Mouse (Mus musculus) spleen, adult 2 months (tissue): ENCODE data around the gene Hoxc10. TPM values are rescaled to one million over a fixed set of nuclear protein-coding genes. Genes with fewer than 3 reads are reported as not detected.

Source experiments
- DNase-seq, 2 experiments: peaks; one replicate each; pipeline versions ENCODE4 v3.0.0 to v3.0.0-alpha.2; 2012 to 2021; ENCODE audit warnings: low spot score in 2 of 2, low read depth in 1 of 2
- H3K27ac ChIP-seq: fragments of 200-500 bp; 2 replicates; pipeline ENCODE4 v1.5.1; 2012; ENCODE audit warnings: low read length, inconsistent platforms; ENCODE audit not compliant: insufficient read depth
- H3K27me3 ChIP-seq: fragments of 200-500 bp; 2 replicates; pipeline ENCODE4 v1.6.1; 2012; ENCODE audit warnings: mild to moderate bottlenecking, moderate library complexity, low read length, inconsistent platforms; ENCODE audit not compliant: control insufficient read depth, insufficient read depth
- H3K36me3 ChIP-seq: fragments of 200-500 bp; 2 replicates; pipeline ENCODE4 v1.6.1; 2012; ENCODE audit warnings: mild to moderate bottlenecking, low read length, inconsistent platforms; ENCODE audit not compliant: control insufficient read depth, insufficient read depth
- H3K4me1 ChIP-seq: fragments of 200-500 bp; 2 replicates; pipeline ENCODE4 v1.6.1; 2011; ENCODE audit warnings: inconsistent platforms; ENCODE audit not compliant: control insufficient read depth, insufficient read depth, insufficient read length
- H3K4me3 ChIP-seq: fragments of 200-500 bp; 2 replicates; pipeline ENCODE4 v1.5.1; 2011; ENCODE audit warnings: mild to moderate bottlenecking, inconsistent platforms; ENCODE audit not compliant: insufficient read depth, insufficient read length; ENCODE audit errors: extremely low read depth
- CTCF ChIP-seq: fragments of 200-500 bp; IDR thresholded peaks from 2 replicates; pipeline ENCODE4 v1.5.1; 2011; ENCODE audit warnings: mild to moderate bottlenecking, inconsistent platforms; ENCODE audit not compliant: insufficient read depth, insufficient read length, insufficient replicate concordance; ENCODE audit errors: extremely low read depth
- POLR2A ChIP-seq: fragments of 200-500 bp; IDR thresholded peaks from 2 replicates; pipeline ENCODE4 v1.6.1; 2011; ENCODE audit warnings: low read depth, low read length, inconsistent platforms
- WGBS: fragments of 180-500 bp; shearing (Covaris S2); methylation state at CpG from one replicate; pipeline ENCODE4 v1.1.7; 2018; 5-methylcytosine and 5-hydroxymethylcytosine counted together
- polyA plus RNA-seq: library from polyadenylated mRNA; depleted of rRNA; stranded (reverse); fragments of >200 nt; gene quantifications from 2 replicates; pipeline ENCODE4 v1.2.3, GENCODE M21; 2012; rRNA removed

The Hoxc10 gene
- not detected in 2 replicates for polyA plus RNA-seq

DNA sequence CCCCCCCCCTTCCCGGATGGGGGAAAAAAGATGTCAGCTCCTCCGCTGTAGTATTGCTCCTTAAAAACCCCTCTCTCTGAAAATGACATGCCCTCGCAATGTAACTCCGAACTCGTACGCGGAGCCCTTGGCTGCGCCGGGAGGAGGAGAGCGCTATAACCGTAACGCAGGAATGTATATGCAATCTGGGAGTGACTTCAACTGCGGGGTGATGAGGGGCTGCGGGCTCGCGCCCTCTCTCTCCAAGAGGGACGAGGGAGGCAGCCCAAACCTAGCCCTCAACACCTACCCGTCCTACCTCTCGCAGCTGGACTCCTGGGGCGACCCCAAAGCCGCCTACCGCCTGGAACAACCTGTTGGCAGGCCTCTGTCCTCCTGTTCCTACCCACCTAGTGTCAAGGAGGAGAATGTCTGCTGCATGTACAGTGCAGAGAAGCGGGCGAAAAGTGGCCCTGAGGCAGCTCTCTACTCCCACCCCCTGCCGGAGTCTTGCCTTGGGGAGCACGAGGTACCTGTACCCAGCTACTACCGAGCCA is at the start of gene Hoxc10:
TSS of gene Hoxc10 (plus strand) at position 21 of the 536 bp plus-strand sequence.
- 7% methylated on average over 27 of the region's 27 CpGs for WGBS
- TF ChIP-seq POLR2A (no peak), CTCF (no peak)
- Histone ChIP-seq H3K4me1 (peaks cover 2% of the 10 kb centered on the region; the same call in 1 of the 2 replicates), H3K4me3 (no peak within 1 kb of the TSS), H3K36me3 (no peaks in the 10 kb centered on the region), H3K27ac (no peak within 1 kb of the TSS), H3K27me3 (peaks cover 42% of the 10 kb centered on the region)
- no peak for DNase-seq

DNA sequence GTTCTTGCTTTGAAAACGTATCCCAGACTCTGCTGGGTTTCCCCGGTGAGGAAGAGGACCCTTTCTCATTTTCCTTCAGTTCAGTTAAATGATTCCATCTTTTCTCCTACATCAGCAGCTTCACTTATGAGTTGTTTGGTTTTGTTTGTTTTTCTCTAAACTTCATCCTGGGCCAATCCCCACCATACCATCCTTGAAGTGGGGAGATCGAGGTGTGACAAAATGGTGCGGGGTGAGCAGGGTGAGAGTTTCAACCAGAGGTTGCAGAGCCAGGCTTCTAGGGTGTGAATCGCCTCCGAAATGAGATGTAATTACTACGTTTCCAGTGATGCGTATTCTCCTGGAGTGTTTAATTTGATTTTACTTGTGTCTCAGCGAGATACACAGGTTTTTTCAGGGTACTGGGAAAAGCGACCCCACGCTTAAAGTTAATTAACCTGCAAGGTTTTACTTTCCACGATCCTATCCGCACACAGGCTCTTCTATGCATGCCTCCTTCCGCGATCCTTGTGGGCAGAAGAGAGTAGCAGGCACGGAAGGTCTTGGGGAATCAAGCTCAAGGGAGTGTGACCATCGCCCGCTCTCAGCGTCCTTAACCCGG is 48.5 kb upstream of the Hoxc10 start:
- Histone ChIP-seq H3K36me3 (no peaks in the 10 kb centered on the region), H3K4me1 (no peaks in the 10 kb centered on the region), H3K27ac (no peak overlapping the region), H3K27me3 (peaks cover 25% of the 10 kb centered on the region), H3K4me3 (no peak overlapping the region)
- no peak for DNase-seq
- WGBS, result 8% methylated on average over 20 of the region's 20 CpGs
- TF ChIP-seq POLR2A, result no peak
- no peak for TF ChIP-seq CTCF

DNA sequence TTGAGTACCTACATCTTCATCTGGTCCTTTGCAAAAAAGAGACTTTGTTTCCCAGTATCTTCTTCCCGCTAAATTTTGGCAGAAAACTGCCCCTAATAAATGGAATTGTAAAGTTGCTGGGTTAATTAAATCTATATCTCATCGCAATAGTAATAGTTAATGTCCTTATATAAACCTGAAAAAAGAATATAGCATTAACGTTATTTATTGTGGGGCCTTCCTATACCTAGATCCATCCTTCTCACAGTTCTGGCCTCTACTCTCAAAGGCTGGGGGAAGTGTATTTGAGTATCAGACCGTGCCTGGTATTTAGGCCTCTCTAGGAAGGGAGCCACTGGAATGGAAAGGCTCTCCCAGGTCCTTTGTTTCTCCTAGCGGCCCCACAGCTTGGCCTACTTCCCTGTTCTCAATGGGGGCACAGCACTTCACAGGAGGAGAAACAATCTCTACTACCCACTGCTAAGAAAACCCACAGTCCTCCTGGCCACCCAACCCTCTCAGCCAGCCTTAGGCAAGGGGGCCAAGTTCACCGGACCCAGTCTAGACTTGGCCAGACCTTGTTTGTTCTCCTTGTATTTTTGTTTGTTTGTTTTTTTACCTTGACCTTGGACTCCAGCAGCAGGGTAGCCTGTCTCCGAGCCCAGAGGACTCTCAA is 47.9 kb upstream of the Hoxc10 start:
- H3K27me3 ChIP-seq, result peaks cover 22% of the 10 kb centered on the region
- H3K27ac ChIP-seq, result no peak overlapping the region
- H3K4me1 ChIP-seq, result no peaks in the 10 kb centered on the region
- TF ChIP-seq CTCF (no peak), POLR2A (no peak)
- 9% methylated on average over 7 of the region's 7 CpGs for WGBS
- H3K4me3 ChIP-seq, result no peak overlapping the region
- H3K36me3 ChIP-seq, result no peaks in the 10 kb centered on the region
- DNase-seq, result no peak

DNA sequence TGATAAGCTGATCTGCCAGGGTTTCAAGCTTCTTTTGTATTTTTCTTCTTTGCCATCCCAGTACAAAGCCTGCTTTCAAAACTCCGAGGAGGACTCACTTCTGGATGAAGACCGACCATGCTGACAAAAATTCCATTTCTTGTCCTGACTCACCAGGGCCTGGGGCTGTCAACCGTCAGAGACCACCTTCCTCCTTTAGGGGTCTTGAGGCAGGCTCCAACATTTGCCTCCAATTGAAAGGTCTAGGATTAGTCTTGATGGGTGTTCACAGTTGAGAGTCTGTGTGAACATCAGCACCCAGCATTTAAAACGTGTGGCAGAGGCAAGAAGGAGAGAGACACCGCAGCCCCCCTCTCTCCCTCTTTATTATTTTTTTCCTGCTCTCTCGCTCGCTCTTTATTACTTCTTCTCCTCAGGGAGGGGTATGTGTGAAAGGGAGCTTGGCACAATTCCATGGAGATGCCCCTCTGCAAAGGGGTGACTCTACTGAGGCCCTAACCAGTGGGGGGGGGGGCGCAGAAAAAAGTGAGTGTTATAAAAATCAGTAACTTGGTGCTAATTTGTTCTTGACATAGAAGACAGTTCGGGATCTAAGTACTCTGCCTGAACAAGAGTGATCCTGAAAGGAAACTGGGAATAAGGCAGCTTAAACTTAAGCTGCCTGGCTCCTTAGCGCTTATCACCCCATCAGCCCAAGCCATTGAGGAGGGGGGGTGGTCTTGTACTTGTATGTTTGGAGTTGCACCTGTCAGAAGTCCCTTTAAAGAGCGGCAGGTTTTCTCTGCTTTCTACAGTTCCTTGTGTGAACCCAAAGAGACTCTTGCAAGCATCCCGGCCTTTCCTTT is 47.0 kb upstream of the Hoxc10 start:
- WGBS, result 9% methylated on average over 12 of the region's 12 CpGs
- H3K4me1 ChIP-seq, result no peaks in the 10 kb centered on the region

DNA sequence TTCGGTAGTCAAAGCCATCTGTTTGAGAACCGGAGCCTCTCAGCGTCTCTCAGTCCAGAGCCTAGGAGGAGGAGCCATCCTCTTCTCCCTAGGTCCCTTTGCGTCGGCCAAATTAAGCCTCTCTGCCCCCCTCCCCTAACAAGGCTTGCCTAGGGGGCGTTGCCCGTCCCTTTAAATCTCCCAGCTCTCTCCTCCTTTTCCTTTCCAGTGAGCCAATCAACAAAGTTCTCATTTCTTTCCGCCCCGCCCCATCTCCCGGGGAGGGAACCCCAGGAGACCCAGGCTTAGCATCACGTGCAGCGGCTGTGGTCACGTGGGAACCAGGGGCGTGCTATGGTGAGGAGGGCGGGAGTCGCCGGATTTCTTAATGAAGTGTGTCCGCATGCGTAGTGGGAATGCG is 46.0 kb upstream of the Hoxc10 start:
- Histone ChIP-seq H3K4me3 (no peak overlapping the region), H3K4me1 (no peaks in the 10 kb centered on the region), H3K27ac (no peak overlapping the region), H3K36me3 (no peaks in the 10 kb centered on the region), H3K27me3 (peaks cover 25% of the 10 kb centered on the region)
- 6% methylated on average over 20 of the region's 20 CpGs for WGBS
- no peak for DNase-seq
- TF ChIP-seq CTCF (no peak), POLR2A (no peak)

More for the DNA sequence above, 47.0 kb upstream of the Hoxc10 start:
- H3K27ac ChIP-seq, result no peak overlapping the region
- no peaks in the 10 kb centered on the region for H3K36me3 ChIP-seq
- H3K27me3 ChIP-seq, result peaks cover 22% of the 10 kb centered on the region
- no peak for TF ChIP-seq CTCF
- no peak for TF ChIP-seq POLR2A
- no peak for DNase-seq
- H3K4me3 ChIP-seq, result no peak overlapping the region

DNA sequence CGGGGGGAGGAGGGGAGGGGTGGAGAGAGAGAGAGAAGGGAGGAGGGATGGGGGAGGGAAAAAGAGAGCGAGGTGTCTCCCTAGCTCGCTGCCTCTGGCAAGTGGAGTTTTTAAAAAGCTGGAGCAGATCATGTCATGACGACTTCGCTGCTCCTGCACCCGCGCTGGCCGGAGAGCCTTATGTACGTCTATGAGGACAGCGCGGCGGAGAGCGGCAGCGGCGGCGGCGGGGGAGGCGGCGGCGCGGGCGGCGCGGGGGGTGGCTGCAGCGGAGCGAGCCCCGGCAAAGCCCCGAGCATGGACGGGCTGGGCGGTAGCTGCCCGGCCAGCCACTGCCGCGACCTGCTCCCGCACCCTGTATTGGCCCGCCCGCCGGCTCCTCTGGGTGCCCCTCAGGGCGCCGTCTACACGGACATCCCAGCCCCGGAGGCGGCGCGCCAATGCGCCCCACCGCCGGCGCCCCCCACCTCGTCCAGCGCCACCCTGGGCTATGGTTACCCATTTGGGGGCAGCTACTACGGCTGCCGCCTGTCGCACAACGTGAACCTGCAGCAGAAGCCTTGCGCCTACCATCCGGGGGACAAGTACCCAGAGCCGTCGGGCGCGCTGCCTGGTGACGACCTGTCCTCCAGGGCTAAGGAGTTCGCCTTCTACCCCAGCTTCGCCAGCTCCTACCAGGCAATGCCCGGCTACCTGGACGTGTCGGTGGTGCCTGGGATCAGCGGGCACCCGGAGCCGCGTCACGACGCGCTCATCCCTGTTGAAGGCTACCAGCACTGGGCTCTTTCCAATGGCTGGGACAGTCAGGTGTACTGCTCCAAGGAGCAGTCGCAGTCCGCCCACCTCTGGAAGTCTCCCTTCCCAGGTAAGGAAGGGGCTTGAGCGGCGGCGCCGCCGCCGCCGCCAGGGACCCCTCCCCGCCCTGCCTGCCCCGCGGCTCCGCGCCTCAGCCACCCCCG is 45.3 kb upstream of the Hoxc10 start, which contains the start of gene Hoxc13:
TSS of gene Hoxc13 (plus strand) at position 51 of the 959 bp plus-strand sequence.
- Histone ChIP-seq H3K27me3 (peaks cover 24% of the 10 kb centered on the region), H3K4me3 (no peak within 1 kb of the TSS), H3K36me3 (no peaks in the 10 kb centered on the region), H3K4me1 (no peaks in the 10 kb centered on the region), H3K27ac (no peak within 1 kb of the TSS)
- TF ChIP-seq CTCF, result no peak
- no peak for TF ChIP-seq POLR2A
- DNase-seq, result no peak
- WGBS, result 9% methylated on average over 67 of the region's 88 CpGs
